Mouse (Mus musculus) liver, embryonic 15.5 days (tissue): ENCODE measurements at regions not wholly inside any gene's neighbourhood (a gene's known extent, or its start where the extent isn't known, plus 50 kb on each side); places are given as distances from the start of the nearest gene placed in this dataset.

ENCODE experiments used
- ATAC-seq: fragments of 200-750 bp; cut with Nextera tagmentation; 2 replicates; pipeline ENCODE4 v1.8.0; 2017; ENCODE audit warnings: moderate number of reproducible peaks, mild to moderate bottlenecking, moderate library complexity; ENCODE audit not compliant: insufficient read depth
- H3K27ac ChIP-seq: fragments of 300-500 bp; sonication (generic); replicated peaks from 2 replicates; pipeline ENCODE4 v1.5.1; 2015; ENCODE audit warnings: mild to moderate bottlenecking, inconsistent platforms
- H3K27me3 ChIP-seq: fragments of 300-500 bp; sonication (generic); 2 replicates; pipeline ENCODE4 v1.6.1; 2015; ENCODE audit warnings: mild to moderate bottlenecking, inconsistent platforms
- H3K36me3 ChIP-seq: fragments of 300-500 bp; sonication (generic); replicated peaks from 2 replicates; pipeline ENCODE4 v1.6.1; 2015; ENCODE audit warnings: moderate library complexity, mild to moderate bottlenecking, inconsistent platforms
- H3K4me1 ChIP-seq: fragments of 300-500 bp; sonication (generic); replicated peaks from 2 replicates; pipeline ENCODE4 v1.6.1; 2015; ENCODE audit warnings: inconsistent platforms
- H3K4me2 ChIP-seq: fragments of 300-500 bp; sonication (generic); 2 replicates; pipeline ENCODE4 v1.6.1; 2015; ENCODE audit warnings: moderate library complexity, mild to moderate bottlenecking, inconsistent platforms
- H3K4me3 ChIP-seq: fragments of 300-500 bp; sonication (generic); replicated peaks from 2 replicates; pipeline ENCODE4 v1.5.1; 2015; ENCODE audit warnings: mild to moderate bottlenecking, inconsistent platforms
- H3K9ac ChIP-seq: fragments of 300-500 bp; sonication (generic); 2 replicates; pipeline ENCODE4 v1.6.1; 2015; ENCODE audit warnings: moderate library complexity, mild to moderate bottlenecking, inconsistent platforms
- H3K9me3 ChIP-seq: fragments of 300-500 bp; sonication (generic); replicated peaks from 2 replicates; pipeline ENCODE4 v1.6.1; 2016; ENCODE audit warnings: inconsistent platforms
- WGBS: fragments of 180-500 bp; shearing (Covaris S2); methylation state at CpG from one replicate; pipeline ENCODE4 v1.1.7; 2015; ENCODE audit warnings: mixed read lengths; ENCODE audit not compliant: insufficient replicate concordance; 5-methylcytosine and 5-hydroxymethylcytosine counted together

DNA sequence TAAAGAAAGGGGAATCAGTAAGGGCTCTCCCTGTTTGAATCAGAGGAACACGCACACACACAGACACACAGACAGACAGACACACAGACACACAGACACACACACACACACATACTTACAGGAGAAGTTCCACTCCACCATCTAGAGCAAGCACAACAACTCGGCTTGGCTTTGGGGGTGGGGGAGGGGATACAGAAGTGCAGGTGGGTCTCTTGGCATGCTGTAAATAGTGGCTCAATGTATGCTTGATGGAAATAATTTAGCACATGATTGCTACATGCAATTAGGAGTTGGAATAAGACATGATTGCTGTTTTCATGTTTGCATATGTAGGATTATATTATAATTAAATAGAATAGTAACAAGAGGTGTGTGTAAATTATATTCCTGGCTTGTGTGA lies 215.9 kb upstream of the Daam1 start:
- ATAC-seq, result no peak
- no peaks in the 10 kb centered on the region for H3K36me3 ChIP-seq
- WGBS, result 53% methylated on average over 2 of the region's 2 CpGs

DNA sequence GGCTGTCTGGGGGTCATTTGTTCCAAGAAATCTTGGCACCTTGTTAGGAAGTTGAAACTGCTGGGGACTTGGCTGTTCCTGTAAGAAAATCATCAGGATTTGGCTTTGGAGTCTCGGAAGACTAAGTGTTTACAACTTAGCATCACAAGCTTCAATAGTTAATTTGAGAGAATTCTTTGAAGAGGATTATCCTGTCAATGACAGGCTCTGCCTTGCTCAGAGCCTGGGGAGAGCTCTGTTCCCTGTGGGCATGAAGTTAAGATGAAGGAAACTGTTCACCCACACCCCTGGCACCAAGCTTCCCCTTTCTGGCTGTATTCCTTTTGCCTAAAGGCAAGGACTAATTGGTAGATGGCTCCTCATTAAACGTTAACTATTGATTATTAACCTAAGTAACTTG lies 215.5 kb upstream of the Daam1 start:
- no peaks in the 10 kb centered on the region for H3K27me3 ChIP-seq
- no peak overlapping the region for H3K27ac ChIP-seq
- no peaks in the 10 kb centered on the region for H3K36me3 ChIP-seq
- no peak overlapping the region for H3K4me3 ChIP-seq
- no peaks in the 10 kb centered on the region for H3K9me3 ChIP-seq
- no peak overlapping the region for H3K9ac ChIP-seq
- no peak for ATAC-seq
- WGBS, result 46% methylated on average over 2 of the region's 2 CpGs
- H3K4me1 ChIP-seq, result no peaks in the 10 kb centered on the region
- no peak overlapping the region for H3K4me2 ChIP-seq

More for the DNA sequence above, 215.9 kb upstream of the Daam1 start:
- Histone ChIP-seq H3K27ac (no peak overlapping the region), H3K9me3 (no peaks in the 10 kb centered on the region), H3K4me3 (no peak overlapping the region), H3K4me2 (no peak overlapping the region), H3K9ac (no peak overlapping the region), H3K27me3 (no peaks in the 10 kb centered on the region), H3K4me1 (no peaks in the 10 kb centered on the region)

DNA sequence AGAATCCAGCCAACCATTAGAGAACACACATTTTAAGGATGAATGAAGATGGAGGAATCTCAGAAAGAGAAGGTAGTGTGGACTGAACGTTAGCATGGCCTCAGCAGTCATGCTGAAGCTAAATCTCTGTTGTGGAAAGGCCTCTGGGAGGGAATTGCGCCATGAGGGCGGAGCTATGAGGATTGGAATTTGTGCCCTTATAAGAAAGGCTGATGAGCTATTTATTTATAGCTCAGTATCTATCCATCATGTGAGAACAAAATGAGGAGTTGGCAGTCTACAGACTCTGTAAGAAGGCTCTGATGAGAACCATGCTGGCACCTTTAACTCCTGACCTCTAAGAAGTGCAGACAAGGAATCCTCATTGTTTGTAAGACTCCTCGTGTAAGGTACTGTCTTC lies 214.8 kb upstream of the Daam1 start:
- no peak overlapping the region for H3K27ac ChIP-seq
- H3K4me1 ChIP-seq, result no peaks in the 10 kb centered on the region
- H3K27me3 ChIP-seq, result no peaks in the 10 kb centered on the region
- no peak for ATAC-seq
- no peaks in the 10 kb centered on the region for H3K9me3 ChIP-seq
- no peak overlapping the region for H3K4me2 ChIP-seq
- H3K36me3 ChIP-seq, result no peaks in the 10 kb centered on the region
- H3K9ac ChIP-seq, result no peak overlapping the region
- H3K4me3 ChIP-seq, result no peak overlapping the region
- 52% methylated on average over 4 of the region's 4 CpGs for WGBS

DNA sequence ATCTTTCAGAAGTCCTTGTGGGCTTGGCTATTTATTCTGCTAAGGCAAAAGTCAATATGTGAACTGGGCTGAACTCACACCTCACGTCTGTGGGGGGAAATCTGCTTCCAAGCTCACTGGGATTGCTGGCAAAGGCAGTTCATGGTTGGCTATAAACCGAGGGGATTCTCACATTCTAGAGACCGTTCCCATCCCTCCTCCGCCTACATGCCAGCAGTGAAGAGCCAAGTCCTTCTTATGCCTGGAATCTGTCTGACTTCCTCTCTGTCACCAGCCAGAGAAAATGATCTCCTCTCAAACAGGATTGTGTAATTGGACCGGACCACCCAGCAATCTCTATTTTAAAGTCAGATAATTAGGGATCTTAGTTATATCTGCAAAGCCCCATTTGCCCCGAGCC lies 212.4 kb upstream of the Daam1 start:
- Histone ChIP-seq H3K36me3 (no peaks in the 10 kb centered on the region), H3K4me3 (no peak overlapping the region), H3K27ac (no peak overlapping the region), H3K4me1 (no peaks in the 10 kb centered on the region), H3K27me3 (no peaks in the 10 kb centered on the region), H3K4me2 (no peak overlapping the region), H3K9ac (no peak overlapping the region), H3K9me3 (no peaks in the 10 kb centered on the region)
- ATAC-seq, result no peak
- 54% methylated on average over 6 of the region's 6 CpGs for WGBS

DNA sequence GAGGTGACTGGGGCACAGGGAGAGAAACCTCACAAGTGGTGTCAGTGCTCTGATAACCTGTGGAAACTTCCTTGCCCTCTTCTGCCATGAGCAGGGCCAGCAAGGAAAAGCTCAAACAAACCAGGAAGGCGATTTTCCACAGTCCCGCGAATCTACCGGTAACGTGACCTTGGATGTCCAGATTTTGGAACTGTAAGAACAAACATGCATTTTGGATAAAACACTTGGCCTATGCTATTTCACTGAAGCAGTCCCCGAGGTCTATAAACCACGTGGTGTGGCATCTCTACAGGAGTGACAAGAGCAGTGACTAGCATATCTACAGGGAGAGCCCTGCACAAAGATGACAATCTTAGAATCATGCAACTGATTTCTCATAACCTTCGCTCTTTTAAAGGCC lies 211.9 kb upstream of the Daam1 start:
- Histone ChIP-seq H3K4me3 (no peak overlapping the region), H3K4me2 (no peak overlapping the region), H3K9me3 (no peaks in the 10 kb centered on the region), H3K4me1 (no peaks in the 10 kb centered on the region), H3K27me3 (no peaks in the 10 kb centered on the region), H3K9ac (no peak overlapping the region), H3K27ac (no peak overlapping the region), H3K36me3 (no peaks in the 10 kb centered on the region)
- no peak for ATAC-seq
- WGBS, result 66% methylated on average over 8 of the region's 8 CpGs

DNA sequence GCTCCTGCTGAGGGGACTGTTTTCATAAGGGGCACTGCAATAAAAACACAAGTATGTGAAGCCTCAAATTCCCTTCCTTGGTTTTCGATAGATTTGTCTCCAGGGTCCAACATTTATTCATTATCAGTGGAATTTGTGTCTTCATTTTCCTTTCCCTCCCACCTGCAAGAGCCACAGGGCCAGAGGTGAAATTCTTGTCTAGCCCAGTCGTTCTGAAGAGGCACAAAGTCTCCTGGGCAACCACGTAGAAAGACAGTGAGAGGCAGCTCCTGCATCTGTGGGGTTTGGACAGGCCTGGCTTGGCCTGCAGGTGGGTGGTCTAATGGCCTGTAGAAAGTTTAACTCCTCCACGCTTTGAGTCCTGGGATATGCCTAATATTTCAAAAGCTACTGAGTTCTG lies 211.3 kb upstream of the Daam1 start:
- Histone ChIP-seq H3K27me3 (no peaks in the 10 kb centered on the region), H3K9me3 (no peaks in the 10 kb centered on the region), H3K9ac (no peak overlapping the region), H3K4me2 (no peak overlapping the region), H3K4me1 (no peaks in the 10 kb centered on the region), H3K27ac (no peak overlapping the region), H3K4me3 (no peak overlapping the region), H3K36me3 (no peaks in the 10 kb centered on the region)
- ATAC-seq, result no peak
- WGBS, result 47% methylated on average over 4 of the region's 4 CpGs

DNA sequence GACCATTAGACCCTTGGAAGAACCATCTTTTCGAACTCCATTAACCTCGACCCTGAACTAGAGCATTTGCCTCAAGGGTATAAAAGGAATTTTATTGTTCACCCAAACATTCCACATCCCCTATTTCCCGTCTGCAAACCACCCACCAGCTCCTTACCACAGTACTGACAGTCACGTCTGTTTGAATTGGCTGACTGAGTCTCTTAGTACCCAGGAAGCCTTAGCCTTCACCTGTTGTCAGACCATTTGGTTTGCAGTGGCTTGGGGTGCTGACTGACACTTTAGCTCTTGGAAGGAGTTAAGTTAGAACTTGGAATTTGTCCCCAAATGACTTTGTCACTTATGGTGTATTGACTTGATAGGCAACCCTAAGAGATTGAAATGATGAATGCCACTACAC lies 209.3 kb upstream of the Daam1 start:
- no peak for ATAC-seq
- Histone ChIP-seq H3K4me1 (no peaks in the 10 kb centered on the region), H3K36me3 (no peaks in the 10 kb centered on the region)

DNA sequence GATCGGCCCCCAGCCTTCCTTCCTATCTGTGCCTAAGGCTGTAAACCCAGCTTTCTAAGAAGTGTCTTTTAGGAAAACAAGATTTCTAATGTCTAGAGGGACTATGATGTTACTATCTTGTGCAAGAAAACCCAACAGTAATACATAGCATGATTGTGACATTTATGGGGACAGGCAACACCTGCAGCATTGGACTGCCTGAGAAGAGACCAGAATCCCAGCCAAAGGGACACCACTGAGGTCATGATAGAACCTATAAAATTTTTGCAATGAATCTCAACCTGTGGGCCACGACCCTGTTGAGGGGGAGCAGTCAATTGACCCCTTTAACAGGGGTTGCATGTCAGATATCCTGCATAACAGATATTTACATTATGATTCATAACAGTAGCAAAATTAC lies 208.1 kb upstream of the Daam1 start:
- Histone ChIP-seq H3K9me3 (no peaks in the 10 kb centered on the region), H3K9ac (no peak overlapping the region), H3K4me2 (no peak overlapping the region), H3K4me1 (no peaks in the 10 kb centered on the region), H3K27ac (no peak overlapping the region), H3K4me3 (no peak overlapping the region), H3K27me3 (no peaks in the 10 kb centered on the region), H3K36me3 (no peaks in the 10 kb centered on the region)
- 40% methylated on average over 2 of the region's 2 CpGs for WGBS
- ATAC-seq, result no peak

More for the DNA sequence above, 209.3 kb upstream of the Daam1 start:
- Histone ChIP-seq H3K27me3 (no peaks in the 10 kb centered on the region), H3K4me2 (no peak overlapping the region), H3K9ac (no peak overlapping the region), H3K27ac (no peak overlapping the region), H3K9me3 (no peaks in the 10 kb centered on the region), H3K4me3 (no peak overlapping the region)
- 38% methylated on average over 4 of the region's 4 CpGs for WGBS

DNA sequence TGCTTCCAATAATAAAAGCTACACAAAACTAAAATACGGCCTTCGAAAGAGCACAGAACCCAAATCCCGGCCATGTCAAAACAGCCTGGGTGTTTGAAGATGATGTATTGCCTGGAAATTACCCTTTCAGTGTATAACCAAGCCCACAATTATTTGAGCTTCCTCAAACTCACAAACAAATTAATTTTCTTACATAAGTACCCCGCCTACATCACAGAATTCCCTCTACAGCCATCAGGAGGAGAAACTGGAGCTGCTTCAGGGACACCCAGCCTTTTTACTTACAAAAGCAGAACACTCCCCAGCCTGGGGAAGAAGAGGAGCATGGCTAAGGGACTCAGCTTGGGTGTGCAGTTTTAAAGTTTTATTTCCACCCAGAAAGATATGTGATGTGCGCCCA lies 207.6 kb upstream of the Daam1 start:
- Histone ChIP-seq H3K9me3 (no peaks in the 10 kb centered on the region), H3K27me3 (no peaks in the 10 kb centered on the region), H3K4me1 (no peaks in the 10 kb centered on the region), H3K36me3 (no peaks in the 10 kb centered on the region), H3K4me3 (no peak overlapping the region), H3K9ac (no peak overlapping the region), H3K4me2 (no peak overlapping the region), H3K27ac (no peak overlapping the region)
- ATAC-seq, result no peak
- 67% methylated on average over 5 of the region's 5 CpGs for WGBS

DNA sequence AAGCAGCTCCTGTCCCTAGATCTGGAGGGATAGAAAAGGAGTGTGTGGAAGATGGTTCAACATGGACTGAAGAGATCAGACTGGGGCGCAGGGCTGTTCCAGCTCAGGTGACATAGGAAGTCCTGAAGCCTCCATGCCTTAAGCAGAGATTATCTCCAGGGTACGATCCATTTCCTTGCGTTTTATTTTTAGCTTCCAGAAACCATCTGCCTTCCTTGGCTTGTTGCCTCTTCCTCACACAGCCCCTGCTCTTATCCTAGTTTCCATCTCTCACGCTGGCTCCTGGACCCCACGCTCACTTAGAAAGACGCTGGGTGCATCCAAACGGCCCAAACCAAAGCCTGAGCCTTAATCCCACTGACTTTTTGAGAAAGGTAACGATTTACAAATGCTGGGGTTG lies 206.8 kb upstream of the Daam1 start:
- Histone ChIP-seq H3K27ac (no peak overlapping the region), H3K27me3 (no peaks in the 10 kb centered on the region), H3K9me3 (no peaks in the 10 kb centered on the region), H3K4me2 (no peak overlapping the region), H3K4me3 (no peak overlapping the region), H3K36me3 (no peaks in the 10 kb centered on the region), H3K9ac (no peak overlapping the region), H3K4me1 (no peaks in the 10 kb centered on the region)
- 61% methylated on average over 8 of the region's 8 CpGs for WGBS
- no peak for ATAC-seq

DNA sequence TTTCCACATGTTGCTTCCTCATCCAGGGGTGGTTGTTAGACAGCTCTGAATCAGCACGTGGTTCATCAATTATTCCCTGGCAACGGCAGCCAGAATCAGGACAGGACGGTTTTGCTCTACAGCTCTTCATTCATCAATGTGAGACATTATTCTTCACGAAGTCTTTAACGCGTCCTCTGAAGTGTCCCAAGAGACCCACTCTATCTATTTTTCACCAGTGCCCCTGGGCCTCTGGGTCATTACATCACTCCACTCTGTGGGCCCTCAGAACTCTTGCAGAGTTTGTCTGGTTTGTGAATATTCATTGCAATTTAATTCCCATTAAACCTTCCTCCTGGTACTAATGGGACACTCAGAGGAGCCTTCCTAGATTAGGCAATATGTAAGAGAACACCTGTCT lies 206.2 kb upstream of the Daam1 start:
- Histone ChIP-seq H3K36me3 (no peaks in the 10 kb centered on the region), H3K4me3 (no peak overlapping the region), H3K4me2 (no peak overlapping the region), H3K27me3 (no peaks in the 10 kb centered on the region), H3K9ac (no peak overlapping the region), H3K27ac (no peak overlapping the region), H3K4me1 (no peaks in the 10 kb centered on the region), H3K9me3 (no peaks in the 10 kb centered on the region)
- 57% methylated on average over 6 of the region's 6 CpGs for WGBS
- ATAC-seq, result no peak

DNA sequence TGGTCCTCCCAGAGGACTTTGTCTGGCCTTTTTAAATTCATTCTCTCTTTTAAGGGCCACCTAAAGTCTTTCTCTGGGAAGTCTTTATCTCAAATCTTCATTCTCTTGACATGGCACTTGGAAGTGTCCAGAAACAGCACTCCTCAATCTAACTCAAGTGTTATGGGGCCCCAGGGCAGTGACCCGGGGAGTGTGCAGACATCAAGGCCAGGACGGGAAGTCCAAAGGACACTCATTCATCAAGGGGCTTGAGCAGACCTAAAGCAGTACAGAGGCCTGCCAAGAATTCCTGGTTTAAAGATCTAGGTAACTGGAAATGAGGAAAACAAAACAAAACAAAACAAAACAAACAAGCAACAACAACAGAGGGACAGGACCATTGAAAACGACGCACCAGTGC lies 205.8 kb upstream of the Daam1 start:
- H3K4me1 ChIP-seq, result no peaks in the 10 kb centered on the region
- 68% methylated on average over 4 of the region's 4 CpGs for WGBS
- H3K27me3 ChIP-seq, result no peaks in the 10 kb centered on the region
- H3K9ac ChIP-seq, result no peak overlapping the region
- H3K27ac ChIP-seq, result no peak overlapping the region
- no peaks in the 10 kb centered on the region for H3K9me3 ChIP-seq
- no peak for ATAC-seq
- H3K36me3 ChIP-seq, result no peaks in the 10 kb centered on the region
- H3K4me3 ChIP-seq, result no peak overlapping the region
- H3K4me2 ChIP-seq, result no peak overlapping the region
